Mouse (Mus musculus) R1 (cell line): Measurements from ENCODE around the gene Hint2.

ENCODE experiments used
- DNase-seq: peaks from one replicate; pipeline ENCODE4 v3.0.0-alpha.2; 2018; ENCODE audit warnings: low read depth, low spot score

The Hint2 gene

DNA sequence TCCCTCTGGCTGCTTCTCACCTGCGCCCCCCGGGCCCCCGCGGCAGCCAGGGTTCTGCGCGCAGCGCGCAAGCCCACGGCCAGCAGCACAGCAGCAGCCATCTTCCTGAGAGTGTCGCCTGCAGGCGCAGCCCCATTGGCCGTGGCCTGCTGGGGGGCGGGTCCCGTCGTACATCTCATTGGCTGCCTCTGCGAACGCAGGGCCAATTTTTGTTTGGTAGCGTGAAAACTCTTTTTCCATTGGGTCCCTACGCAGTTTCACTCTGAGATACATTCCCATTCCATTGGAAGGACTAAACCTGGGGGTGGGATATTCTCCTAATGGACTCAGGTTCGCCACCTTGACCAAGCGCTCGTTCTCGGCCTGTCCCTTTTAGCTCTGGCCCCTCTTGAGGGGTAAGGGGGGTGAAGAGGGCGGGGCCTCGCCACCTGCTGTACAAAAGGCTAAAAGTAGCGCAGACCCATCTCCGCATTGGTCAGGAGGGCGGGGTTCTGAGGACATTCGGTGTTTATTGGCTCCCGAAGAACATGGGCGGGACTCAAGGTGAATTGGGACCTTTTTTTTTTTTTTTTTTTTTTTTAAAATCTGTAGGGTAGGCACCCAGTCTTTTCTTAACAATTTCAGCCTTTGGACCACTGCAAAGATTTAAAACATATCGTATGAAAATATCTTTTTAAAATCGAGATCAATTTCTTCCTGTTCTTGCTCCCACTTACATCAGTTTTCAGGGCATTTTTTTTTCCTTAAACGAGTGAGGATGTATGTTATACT lies at the start of gene Hint2:
Hint2 (minus strand) TSS at position 128 of the 771 bp plus-strand sequence.
- peak; percentile 100 for DNase-seq

DNA sequence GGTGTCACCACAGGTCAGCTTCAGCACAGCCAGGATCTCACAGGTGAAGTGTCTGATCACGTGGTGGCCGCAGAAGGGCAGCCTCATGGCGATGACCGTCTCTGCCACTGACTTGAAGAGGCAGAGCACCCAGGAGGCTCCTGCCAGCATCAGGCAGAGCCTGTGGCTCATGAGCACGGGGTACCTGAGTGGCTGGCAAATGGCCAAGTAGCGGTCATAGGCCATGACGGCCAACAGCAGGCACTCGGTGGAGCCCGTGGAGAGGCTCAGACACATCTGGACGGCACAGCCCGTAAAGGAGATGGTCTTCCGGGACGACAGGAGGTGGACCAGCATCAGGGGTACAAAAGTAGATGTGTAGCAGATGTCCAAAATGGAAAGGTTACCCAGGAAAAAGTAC lies 49.7 kb upstream of the Hint2 start:
- no peak for DNase-seq

DNA sequence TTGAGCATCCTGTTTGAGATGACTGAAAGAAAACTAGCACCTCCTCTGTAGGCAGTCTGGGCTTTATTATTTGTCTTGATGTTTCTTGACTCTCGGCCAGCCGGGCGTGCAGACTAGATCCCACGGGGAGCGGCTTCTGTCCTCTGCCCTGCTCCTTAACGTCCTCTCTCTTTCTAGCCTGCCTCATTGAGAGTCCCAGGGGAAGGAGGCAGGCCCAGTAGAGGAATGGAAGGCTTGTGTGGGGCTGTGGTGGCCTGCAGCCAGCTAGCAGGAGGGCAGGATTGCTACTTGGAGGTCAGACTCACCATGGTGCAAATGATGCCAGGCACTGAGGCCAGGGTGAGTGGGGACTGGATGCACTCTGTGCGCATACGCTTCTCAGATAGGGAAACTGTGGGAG lies 47.6 kb upstream of the Hint2 start:
- no peak for DNase-seq

DNA sequence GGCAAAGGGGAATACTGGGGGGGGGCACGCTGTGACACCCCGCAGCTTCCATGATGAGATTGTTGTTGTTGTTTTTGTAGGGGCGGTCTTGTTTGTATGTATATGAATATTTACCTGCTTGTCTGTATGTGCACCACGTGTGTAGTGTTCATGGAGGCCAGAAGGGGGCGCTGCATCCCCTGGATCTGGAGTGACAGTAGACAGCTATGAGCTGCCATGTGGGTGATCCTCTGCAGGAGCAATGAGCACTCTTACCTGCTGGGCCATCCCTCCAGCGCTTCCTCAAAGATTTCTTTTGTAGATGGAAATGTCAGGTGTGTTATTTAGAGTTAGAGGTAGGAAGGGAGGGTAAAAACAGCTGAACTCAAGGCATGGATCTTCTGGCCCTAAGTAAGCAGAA lies 47.2 kb upstream of the Hint2 start:
- peak; percentile 80 for DNase-seq

DNA sequence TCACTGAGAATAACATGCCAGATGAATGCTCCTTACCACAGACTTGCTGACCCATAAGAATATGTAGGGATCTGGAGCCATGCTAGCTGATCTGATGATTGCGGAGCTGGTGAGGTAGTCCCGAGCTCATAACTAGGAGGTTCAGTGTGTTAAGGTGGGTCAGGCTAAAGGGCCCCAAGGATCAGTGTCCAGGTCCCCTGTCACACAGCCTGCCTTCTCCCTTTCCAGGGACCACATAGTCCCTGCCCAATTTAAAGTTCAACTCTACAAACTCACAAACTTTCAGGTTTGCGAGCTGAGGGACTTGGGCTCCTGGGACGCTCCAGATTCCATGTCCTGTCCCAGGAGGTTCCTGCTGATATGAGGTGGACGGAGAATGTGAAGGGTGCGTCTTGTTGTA lies 44.4 kb upstream of the Hint2 start, which contains the start of gene Olfr70:
Olfr70 (minus strand) TSS at position 101 of the 400 bp plus-strand sequence.
- DNase-seq: no peak

DNA sequence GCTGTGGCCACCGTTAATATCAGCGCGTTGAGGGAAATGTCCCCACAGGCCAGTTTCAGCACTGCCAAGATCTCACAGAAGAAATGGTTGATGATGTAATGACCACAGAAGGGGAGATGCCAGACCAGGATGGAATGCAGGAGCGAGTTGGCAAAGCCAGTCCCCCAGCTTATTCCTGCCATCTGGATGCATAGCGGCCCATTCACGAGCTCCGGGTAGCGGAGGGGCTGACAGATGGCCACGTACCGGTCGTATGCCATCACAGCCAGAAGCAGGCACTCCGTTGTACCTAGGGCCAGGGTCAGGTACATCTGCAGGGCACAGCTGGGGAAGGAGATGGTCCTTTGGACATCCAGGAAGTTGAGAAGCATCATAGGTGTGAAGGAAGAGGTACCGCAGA lies 40.3 kb upstream of the Hint2 start:
- DNase-seq: no peak

DNA sequence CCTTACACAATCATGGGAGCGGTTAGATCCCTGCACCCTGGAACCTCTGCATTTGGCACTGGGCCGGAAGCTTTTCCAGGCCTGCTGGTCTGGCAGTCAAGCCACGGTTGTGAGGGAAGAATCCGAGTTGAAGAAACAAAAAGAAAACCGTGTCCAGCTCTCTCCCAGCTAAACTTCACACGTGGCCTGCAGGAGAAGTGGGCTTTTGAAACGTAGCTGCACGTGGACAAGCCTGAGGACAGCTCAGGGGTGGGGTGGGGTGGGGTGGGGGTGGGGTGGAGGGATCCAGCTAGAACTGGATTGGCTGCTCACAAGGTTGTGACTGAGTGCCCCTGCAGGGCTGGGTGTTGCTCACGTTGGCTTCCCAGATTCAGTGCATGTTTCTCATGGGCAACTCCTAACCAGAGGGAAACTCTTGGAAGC lies 39.0 kb upstream of the Hint2 start:
- DNase-seq: no peak

DNA sequence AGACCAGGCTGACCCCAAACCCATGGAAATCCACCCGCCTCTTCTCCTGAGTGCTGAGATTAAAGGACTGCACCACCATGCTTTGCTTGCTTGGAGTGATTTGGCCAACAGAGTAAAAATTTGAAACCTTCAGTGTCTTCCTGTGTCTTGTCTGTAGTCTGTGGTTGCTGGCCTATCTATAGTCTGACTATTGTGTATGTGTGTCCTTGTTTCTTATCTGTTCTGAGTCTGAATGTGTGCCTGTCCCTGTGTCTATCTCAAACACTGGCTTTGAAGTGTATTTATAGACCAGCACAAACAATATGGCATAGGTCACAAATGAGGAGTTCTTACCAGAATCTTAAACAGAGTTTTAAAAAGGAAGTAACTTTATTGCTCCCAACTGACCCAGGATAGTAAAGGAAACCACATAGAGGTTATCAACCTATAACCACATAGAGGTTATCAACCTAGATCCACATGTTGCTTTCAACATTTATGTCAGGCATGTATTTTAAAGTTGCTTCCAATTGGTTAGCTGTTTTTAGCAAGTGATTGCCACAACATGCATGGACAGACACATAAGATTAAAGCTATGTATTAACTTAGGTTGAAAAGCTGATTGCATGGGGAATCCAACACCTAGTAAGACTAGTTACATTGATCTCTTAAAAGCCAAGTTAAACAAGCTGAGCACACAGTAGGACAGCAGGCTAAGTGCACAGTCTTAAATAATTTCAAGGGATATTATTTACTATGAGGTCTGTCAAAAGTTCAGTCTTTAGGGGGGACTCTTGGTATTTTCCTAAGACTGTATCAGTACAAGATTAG lies 38.4 kb upstream of the Hint2 start:
- DNase-seq: no peak

DNA sequence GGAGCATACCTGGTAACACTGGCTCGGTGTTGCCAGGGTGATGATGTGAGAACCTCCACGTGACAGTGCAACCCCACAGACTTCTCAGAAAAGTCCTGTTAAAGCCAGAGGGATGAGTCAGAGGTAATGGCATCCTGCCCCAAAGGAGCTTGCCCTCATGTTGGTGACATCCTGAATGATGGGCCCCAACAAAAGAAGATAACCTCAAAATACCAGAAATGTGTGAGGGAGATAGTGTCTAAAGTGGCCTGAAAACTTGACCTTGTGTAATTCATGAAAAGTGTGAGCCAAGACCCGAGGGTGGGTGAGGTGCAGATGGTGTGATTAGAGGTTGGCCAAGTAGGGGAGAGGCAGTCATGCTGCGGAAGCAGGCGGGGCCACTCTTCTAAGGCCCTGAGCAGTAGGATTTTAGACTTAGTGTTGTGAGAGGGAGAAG lies 37.6 kb upstream of the Hint2 start:
- peak; percentile 25 for DNase-seq

DNA sequence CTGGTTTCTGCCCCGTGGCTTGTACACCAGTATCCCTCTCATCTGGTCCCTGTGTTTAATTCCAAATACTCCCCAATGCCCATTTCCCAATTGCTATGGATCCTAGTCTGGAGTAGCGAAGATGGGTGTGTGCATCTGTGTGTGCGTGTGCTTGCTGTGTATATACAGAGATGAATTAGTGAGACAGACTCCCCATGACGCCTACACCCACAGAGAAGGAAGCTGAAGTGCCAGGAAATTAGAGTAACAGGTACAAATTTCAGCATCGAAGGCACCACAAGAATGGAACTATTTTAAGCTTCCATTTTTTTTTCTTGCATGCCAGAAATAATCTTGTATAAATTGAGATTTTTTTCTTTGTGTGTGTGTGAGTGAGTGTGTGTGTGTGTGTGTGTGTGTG lies 34.8 kb upstream of the Hint2 start:
- DNase-seq: no peak

DNA sequence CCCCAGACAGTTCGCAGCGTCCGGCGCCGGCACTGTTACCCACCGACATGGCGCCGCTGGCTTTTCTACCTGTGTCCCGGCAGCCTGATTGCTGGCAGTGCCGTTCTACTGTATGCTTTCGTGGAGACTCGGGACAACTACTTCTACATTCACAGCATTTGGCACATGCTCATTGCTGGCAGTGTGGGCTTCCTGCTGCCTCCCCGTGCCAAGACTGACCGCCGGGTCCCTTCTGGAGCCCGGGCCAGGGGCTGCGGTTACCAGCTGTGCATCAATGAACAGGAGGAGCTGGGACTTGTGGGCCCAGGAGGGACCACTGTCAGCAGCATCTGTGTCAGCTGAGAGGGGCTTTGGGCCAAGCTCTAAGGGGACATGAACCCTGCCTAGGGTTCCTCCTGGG lies 33.8 kb upstream of the Hint2 start:
- DNase-seq: no peak

DNA sequence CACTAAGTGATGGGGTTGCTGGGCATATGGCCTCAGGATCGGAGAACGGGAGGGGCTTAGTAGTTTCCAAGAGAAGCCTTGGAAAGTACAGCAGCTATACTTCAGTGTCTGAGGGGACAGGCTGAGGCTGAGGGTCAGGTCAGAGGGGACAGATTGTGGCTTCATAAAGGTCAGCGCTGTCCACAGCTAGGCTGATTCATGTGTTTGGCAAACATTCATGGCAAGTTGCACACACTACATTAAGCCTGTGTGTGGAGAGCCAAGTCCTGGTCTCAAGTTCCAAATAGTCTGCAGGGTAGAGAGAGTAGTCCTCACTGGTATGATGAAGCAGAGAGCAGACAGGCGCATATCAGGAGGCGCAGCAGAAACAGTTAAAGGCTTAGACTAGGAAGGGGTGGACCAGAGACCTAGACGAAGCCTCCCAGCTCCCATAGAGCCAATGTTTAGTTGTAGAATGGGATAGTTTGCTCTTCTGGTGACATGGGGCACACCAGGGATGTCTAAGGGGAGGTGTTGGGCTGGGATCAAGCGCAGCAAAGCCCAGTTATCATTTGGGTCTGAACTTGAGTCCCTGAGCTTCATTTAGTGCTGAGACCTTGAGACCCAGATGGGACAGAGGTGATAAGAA lies 23.3 kb upstream of the Hint2 start:
- no peak for DNase-seq

DNA sequence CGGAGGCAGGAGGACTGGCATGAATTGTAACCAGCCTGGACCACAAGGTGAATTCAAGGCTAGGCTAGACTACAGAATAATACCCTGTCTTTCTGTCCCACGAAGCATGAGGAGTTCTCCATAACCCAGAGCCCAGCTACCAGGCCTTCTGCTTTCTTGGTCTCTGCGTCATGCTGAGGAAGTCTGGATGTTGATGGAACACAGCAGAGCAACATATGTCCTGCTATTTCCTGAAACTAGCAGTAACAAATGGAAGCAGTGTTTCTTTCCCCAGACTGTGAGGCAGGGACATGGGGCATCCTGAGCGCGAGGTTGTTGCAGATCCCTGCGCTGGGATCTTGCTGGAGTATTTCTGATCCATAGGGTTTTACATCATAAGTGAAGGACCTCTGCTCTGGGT lies 22.3 kb upstream of the Hint2 start:
- no peak for DNase-seq

DNA sequence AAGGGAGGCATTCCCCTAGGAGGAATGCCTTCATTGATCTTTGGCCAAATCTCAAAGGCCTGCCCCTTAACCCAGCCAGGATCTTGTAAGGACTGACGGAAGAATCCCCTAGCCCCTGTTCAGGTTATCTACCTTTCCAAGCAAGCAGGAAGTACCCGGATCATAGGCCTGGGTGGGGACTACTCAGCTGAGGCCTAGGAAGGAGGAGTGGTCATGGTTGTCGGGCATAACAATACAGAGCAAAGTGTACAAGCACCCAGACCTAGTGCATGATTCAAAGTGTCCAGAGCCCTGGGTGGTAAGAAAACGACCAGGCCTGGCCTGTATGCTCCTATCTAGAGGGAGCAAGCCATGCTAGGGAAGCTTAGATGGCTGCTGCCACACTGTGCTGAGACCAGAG lies 19.3 kb upstream of the Hint2 start:
- peak; percentile 46 for DNase-seq

DNA sequence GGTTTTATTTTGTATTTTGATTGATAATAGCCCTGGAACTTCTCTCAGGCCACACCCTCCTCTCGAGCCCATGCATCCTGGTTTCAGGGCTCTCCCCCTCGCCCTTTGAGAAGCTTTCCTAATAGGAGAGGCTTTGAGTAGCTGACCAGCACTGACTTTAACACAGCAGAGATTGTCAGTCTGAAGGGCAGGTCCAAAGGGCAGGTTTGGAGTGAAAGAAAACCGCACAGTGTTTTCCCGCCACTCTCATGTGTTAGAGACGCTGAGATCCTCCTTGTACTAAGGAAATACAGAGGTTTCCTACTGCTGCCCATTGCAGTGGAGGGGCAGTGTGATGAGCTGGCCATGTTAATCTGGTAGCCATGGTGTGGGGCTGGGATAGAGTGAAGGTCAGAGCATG lies 18.7 kb upstream of the Hint2 start:
- no peak for DNase-seq

DNA sequence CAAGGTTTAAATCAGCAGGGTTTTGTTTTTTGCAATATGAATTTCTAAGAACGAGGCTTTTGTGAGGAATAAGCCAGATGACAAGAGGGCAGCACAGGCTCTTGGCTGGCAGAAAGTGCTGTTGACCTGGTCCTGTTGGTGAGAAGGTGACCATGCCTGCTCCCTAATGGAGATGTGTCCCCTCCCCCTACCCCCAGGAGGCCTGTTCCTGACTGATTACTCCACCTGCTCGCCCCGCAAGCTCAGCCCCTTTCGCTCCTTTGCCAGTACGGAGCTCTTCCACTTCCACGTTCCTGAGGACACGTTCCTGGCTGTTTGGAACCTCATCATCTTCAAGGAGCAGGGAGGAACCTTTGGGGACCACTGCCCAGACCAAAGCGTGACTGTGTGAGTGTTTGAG lies 17.4 kb upstream of the Hint2 start:
- DNase-seq: no peak

DNA sequence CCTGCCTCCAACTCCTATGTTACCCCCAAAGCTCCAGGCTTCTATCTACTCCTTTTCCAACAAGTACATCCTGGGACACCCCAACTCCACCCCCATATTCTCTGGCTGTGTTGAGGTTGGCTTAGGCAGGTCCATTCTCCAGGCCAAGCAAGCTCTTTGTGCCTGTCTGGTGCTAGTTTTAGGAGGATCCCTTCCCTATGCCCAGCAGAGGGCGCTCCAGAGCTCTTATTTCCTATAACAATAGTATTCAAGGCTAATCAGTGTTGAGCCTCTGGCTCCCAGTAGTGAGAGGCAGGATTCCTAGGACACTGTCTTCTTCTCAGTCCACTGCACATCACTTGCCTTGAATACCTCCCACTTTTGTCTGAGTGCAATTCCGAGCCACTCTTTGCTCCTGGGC lies 15.8 kb upstream of the Hint2 start:
- peak; percentile 92 for DNase-seq

DNA sequence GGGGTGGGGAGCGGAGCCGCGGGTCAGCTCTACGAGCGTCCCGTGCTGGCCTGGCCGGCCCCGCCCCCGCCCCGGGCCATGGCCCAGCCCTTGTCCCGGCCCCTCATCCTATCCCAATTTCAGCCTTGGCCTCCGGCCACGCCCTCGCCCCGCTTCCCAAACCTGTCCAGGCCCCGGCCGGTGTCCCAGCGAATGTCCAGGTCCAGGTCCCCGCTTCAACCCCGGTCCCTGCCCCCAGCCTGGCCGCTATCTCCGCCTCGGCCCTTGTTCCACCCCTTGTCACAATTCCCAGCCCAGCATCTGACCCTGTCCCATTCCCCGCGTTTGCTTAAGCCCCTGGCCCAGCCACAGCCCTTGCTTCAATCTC lies 13.1 kb upstream of the Hint2 start:
- DNase-seq: peak; percentile 70

DNA sequence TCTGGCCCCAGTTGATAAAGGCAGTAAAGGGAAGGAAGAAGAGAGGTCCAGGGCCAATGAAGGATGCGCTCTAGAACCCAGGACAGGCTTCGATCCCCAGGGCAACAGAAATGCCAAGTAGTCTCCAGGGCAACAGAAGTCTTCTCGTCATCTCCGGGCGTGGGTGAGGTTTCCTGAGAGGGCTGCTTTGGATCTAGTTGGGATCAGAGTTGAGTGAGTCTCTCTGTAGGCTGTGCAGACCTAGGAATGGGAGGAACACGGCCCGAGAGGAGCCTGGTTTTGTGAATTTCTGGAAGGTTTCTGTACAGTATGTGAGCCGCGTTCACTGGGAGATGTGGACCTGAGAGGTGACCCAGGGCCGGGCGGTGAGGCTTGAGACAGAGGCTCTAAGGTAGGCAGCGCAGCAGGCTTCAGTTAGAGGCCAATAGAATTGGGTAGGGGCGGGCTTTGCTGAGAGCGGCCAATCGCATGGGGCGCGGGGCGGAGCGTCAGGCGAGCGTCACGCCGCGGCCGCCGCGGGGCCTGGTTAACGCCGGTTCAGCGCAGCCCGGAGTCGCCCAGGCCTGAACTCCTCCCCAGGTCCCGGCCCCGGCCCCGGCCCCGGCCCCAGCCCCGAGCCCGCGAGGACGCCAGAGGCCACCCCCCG lies 12.6 kb upstream of the Hint2 start, which contains the start of the genes Tmem8b and Fam221b:
Tmem8b (plus strand) TSS at position 190 of the 646 bp plus-strand sequence.
Fam221b (minus strand) TSS at position 364 of the 646 bp plus-strand sequence.
- peak; percentile 89 for DNase-seq

DNA sequence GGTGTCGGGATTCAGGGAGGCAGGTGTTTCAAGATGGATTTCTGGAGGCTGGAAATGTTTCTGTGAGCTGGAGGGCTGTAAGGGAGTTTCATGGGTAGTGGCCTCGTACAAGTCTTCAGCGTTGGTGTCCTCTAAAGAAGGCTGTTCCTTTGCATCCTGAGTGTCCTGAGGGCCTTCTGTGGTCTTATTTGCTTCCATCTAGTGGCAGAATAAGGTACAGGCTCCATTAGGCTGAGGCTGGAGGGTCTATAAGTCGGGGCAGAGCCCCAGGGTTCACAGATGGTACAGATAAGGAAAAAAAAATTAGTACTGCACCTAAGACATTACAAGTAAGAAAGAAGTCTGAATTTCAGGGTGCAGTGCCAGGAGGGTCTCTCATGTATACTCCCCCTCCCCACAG lies 10.1 kb upstream of the Hint2 start:
- peak; percentile 50 for DNase-seq

DNA sequence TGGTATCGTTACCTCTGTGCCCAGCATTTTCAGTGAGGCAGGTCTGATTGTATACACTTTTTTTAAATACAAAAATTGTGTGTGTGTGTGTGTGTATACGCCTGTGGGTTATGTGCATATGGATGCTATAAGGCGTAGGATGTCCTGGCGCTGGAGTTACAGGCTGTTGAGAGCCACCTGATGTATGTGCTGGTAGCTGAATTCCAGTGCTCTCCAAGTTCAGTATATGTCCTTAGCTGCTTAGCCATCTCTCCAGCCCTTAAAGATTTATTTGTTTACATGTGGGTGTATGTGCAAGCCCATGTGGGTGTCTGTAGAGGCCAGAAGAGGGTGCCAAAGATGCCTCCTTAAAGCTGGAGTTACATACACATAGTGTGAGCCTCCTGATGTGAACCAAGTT lies 880 bp upstream of the Hint2 start:
- DNase-seq: peak; percentile 36
